Mouse (Mus musculus): ENCODE measurements around the gene Wipf2. TPM values are rescaled to one million over a fixed set of nuclear protein-coding genes. Genes with fewer than 3 reads are reported as not detected.

Wipf2 gene
- total RNA-seq, 2 experiments from 2014 or later = 13.3 to 15.4 TPM

DNA sequence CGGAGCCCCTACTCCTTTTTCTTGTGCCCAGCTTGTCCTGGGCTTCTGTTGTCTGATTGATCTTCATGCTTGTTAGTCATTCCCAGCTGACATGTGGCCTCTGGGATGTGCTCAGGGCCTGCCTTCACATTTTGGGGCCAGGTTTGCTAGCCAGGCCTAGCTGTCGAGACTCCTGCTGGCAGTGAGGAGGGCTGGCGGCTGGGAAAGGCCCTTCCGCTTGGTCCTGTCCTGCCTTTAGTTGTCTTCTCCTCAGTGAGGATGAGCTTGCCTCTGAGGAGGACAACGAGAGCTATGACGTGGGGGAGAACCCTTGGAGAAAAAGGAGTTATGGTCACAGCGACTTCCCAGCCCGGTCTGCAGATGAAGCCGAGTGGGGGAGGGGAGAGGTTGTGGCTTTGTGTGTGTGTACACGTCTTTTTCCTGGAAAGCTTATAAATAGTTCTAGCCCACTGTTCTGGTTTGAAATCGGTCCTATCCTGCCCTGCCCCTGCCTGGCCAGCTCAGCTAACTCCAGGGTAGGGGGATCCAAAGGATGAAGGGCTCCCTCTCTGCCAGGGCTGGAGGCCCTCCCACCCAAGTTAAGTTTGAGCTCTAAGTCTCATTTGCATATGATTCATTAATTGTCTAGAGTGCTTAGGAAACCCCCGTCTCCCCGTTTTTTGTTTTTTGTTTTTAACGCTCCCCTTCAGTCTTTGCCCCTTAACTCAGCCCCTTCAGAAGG, 80.5 kb downstream of the Wipf2 start:
- peak; percentile 59 for DNase-seq

DNA sequence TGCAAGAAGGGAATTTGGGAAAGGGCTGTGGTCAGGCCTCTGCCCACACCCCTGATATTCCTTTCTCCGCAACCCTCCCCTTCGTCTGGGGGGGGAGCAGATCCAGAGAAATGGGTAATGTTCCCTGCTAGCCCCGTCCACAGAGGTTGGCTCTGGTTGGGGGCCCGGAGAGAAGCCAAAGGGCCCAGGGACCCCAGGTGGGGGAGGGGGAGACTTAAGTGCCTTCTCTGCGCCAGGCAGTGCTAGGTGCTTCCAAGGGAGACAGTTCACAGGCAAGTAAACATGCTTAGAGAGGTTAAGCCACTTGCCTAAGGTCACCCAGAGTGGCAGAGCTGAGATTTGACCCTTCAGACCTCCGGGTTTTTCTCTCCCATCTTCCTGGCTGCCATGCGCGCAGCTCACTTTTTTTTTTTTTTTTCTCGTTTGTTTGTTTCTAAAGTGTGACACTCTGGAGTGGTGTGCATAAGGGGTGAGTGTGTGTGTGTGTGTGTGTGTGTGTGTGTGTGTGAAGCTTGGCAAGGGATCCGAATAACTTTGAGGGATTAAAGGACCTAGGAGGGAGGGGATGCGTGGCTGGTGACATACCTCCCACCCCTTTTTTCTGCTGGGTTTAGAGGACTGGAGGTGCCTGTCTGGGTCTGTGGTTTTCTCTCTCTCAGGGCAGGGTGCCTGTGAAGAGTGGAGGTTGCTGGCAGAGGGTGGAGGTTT, 81.6 kb downstream of the Wipf2 start:
- DNase-seq = no peak

DNA sequence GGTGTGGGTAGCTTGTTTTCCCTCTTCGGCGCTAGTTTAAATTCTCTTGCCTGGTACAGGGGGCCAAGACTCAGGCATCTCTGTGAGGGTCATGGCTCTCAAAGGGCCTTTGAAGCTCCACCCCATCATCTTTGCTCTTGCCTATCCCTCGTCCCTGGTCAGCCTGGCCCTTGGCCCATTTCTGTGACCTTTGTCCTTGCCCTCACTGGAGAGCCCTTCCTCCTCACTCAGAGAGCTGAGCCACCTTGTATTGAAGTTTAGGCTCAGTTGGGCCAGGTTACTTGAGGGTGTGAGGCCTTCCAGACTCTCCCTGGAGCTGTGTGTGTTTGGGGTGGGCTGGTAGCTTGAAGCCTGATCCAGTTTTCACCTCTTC, 82.2 kb downstream of the Wipf2 start:
- peak; percentile 86 for DNase-seq

DNA sequence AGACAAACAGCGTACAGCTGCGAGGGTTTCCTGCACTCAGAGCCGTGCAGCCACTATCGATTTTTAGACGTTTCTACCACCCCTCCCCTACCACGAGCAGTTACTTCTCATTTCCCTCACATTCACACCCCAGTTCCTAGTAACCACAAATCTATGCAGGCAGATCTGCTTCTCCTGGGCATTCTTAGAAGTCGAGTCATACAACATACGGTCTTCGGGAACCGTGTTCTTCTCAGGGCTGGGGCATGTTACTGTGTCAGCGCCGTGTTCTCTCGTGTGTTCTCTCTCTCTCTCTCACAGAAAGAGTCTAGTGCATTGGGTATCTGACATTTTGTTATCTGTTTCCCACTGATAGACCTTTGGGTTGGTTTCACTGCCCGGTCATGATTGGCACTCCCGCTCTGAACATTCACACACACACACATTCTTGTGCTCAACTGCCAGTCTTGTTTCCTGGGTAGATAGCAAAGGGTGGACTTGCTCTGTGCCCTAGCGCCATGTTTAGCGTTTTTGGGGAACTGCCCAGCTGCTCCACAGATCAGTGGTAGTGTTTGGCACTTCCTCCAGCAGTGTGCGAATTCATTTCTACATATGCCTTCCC, 84.6 kb downstream of the Wipf2 start:
- DNase-seq = no peak

DNA sequence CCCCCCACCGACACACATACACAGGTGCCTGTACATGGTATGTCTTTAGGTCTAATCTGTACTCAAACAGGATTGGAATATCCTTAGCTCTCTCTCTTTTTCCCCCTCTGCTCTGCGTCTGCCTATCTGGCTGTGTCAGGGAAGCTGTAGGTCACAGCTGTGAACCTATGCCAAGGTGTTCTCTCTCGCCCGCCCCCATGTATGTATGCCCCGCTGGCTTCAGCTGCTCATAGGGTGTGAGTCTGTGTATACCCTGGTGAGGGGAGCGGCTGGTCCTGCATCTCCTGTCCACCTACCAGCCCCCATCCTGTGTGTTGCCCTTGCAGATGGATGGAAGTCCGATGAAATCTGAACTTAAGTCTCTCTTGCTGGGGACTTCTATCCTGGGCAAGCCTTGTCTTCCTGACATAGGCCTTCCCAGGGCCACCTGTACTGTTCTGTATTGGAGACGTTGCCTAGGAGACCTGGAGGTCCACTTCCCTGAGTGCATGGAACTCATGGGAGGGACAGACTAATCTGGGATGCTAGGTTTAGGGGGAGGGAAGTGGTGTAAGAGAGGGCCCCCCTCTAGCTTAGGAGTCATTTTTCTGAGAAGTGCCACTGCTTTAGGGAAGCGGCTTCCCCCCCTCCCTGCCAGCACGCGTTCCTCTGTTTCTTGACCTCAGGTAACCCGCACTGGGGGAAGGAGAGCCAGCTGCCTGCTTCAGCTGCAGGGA, 86.0 kb downstream of the Wipf2 start:
- DNase-seq = no peak

DNA sequence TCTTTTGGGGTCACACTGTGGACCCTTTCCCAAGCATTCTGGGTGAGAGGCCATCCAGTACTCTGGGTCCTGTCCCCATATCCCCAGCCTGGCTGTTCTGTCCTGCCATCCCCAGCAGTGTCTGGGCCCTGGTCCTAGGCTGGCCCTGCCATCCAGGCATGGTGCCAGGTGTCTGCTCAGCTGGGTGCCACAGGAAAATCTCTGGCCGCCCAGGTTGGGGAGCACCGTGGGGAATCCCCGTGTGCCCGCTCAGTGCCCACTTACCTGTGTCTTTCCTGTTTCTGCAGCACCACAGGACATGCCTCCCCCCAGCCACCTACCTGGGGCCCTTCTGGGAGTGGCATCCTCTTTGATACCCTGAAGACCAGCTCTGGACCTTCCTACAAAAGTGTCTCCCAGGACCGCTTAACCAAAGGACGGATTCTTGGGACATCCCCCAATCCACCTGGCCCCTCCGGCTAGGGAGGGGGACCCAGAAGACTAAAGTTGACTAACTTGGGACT, 86.6 kb downstream of the Wipf2 start:
- peak; percentile 79 for DNase-seq

DNA sequence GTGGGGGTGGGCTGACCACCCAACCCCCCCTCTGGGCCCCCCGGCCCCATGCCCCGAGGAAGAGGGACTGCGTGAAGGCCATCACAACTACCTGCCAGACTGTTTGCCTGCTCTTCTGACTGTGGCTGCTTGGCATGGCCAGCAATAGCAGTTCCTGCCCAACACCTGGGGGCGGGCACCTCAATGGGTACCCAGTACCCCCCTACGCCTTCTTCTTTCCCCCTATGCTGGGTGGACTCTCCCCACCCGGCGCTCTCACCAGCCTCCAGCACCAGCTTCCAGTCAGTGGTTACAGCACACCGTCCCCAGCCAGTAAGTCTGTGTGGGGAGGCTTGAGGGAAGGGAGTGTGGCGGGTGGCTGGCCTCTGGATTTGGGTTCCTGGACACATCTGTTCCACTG, 87.0 kb downstream of the Wipf2 start:
- no peak for DNase-seq

DNA sequence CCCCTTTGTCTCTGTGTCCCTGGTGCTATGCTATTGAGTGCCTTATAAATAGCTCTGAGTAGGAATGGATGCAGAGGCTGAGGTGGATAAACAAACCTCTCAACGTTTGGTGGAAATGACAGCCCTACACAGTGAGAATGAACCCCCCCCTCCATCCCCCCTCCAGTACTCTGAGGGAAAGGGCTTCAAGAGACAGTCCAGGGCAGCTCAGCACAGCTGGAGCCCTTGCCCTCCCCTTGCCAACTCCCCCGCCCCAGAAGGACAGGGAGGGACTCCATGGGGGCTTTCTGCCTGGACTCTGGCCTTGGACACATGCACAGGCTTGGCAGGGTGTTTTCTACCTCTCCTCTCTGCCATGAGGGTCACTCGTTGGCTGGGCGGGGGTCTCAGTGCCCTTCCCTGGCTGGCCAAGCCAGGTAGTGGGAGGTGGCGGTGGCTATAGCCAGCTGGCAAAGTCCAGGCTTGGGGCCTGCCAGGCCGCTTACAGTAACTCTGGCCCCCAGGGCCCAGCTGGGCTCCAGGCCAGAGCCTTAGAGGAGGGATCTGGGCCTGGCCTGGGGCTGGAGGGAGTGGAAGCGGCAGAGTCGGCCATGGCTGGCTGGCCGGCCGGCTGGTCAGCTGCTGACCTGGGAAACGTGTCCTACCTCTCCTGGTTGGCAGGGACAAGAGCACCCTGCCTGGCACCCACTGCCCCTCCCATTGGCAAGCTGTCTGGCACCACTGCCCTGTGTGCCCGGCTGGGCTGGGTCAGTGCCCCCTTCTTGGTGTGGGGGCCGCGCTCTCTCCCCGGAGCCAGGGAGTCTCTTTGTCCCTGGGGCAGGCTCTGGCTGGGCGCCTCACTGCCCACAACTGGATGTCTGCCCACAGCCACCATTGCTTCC, 87.8 kb downstream of the Wipf2 start:
- peak; percentile 94 for DNase-seq

DNA sequence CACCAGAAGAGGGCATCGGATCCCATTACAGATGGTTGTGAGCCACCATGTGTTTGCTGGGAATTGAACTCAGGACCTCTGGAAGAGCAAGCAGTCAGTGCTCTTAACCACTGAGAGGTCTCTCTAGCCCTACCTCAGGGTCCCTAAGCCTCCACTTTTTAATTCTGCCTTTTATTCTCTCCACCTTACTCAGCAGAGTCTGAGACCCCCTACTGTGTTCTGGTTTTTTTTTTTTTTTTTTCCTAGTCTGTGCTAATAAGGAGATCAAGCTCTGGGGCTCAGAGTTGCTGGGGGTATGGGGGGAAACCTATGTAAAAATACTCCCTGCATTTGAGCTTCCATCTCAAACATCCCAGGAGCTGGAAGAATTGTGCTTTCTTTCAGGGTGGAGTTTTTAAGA, 88.7 kb downstream of the Wipf2 start:
- DNase-seq = no peak

DNA sequence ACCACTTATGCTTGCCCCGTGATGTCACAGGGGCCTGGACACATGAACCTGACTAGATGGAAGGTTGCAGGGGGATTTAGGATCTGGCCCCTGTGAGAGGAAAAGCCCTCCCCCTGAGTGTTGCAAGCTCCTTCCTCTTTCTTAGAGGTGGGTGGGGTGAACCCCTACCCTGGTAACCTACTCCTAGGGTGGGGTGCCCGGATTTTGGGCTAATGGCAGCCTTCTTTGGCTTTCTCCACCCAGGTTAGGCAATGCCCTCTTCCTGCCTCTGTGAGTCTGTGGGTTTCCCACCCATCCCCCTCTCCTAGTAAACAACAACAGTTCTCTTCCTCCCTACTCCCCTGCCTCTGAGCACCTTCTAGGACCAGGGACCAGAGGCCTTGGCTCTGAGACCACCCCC, 89.3 kb downstream of the Wipf2 start:
- DNase-seq = no peak

DNA sequence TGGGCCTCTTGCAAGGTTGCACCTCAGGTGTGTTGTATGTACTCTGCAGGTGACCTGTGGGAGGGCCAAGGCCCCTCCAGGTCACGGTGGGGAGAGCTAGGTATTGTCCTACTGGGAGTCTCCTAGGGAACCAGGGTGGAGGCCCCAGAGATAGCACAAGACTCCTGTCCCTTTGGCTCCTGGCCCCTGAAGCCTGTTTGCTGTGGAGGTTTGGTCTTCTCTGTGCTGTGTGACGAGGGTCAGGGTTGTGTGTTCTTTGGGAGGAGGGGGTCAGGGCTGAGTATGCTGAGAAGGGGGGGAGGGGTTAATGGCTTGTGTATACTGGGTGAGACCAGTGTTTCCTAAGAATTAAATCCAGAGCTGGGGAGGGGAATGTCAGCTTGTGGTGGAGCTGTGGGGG, 89.9 kb downstream of the Wipf2 start:
- DNase-seq = no peak

DNA sequence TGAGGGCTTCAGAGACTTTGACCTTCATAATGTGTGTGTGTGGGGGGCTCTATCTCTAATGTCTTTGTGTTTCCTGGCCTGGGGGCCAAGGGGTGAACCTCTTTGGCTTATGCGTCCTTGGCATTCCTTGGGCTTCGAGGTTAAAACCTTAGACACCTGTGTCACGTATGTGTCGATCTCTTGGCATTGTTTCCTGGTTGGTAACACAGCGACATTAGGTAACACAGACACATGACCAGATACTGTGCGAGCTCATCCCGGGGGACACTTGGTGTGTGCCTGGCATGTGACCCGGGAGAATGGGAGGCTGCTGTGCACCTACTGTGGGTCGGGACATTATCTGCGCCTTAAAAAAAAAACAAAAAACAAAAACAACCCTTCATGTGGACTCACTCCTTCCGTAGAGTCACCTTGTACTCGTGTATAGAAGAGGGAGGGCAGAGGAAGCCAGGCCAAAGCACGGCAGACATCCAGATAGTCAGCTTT, 90.4 kb downstream of the Wipf2 start:
- no peak for DNase-seq

DNA sequence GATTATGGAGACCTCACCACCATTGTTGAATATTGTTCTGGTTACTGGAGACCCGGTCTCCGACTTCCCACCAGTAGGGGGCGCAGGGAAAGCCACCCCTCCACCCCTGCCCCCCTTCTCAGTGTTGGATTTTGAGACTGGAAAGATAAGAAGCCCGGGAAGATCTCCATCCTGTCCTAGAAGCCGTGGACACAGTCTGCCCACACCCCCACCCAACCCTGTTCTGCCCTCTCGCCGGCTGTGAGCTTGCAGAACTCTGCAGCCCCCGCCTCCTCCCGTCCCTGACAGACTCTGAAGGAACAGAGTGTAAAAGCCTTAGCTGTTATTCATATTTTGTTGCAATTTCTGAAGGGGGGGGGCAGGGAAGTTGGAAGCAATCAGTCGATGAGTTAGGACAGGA, 90.9 kb downstream of the Wipf2 start:
- peak; percentile 88 for DNase-seq

Other genes starting within 250 kb of the Wipf2 start
- 10 to 100 TPM; 15.7 to 19.1 TPM for gene Gm12355, start 238.0 kb upstream of the Wipf2 start, total RNA-seq (2021)
- gene Gsdma3, start 237.3 kb upstream of the Wipf2 start, total RNA-seq (2021) = 10 to 100 TPM; 12.7 to 15.4 TPM
- under 1 TPM; 0.36 to 0.51 TPM for gene Gsdma2, start 216.9 kb upstream of the Wipf2 start, total RNA-seq (2021)
- gene Gsdma, start 199.3 kb upstream of the Wipf2 start, total RNA-seq (2021) = not detected
- 100 to 1,000 TPM; 111 to 123 TPM for gene Psmd3, start 181.1 kb upstream of the Wipf2 start, total RNA-seq (2021)
- not detected for gene Csf3, start 162.4 kb upstream of the Wipf2 start, total RNA-seq (2021)
- 10 to 100 TPM; 40.4 to 58.0 TPM for gene Med24, start 134.2 kb upstream of the Wipf2 start, total RNA-seq (2021)
- gene Thra, start 123.0 kb upstream of the Wipf2 start, total RNA-seq (2021) = 100 to 1,000 TPM; 135 to 184 TPM
- gene Nr1d1, start 88.3 kb upstream of the Wipf2 start, total RNA-seq (2021) = 10 to 100 TPM; 15.1 to 59.6 TPM
- gene Msl1, start 68.1 kb upstream of the Wipf2 start, total RNA-seq (2021) = 10 to 100 TPM; 79.4 to 88.6 TPM
- gene Casc3, start 58.7 kb upstream of the Wipf2 start, total RNA-seq (2021) = 10 to 100 TPM; 31.9 to 35.7 TPM
- gene Rapgefl1, start 26.9 kb upstream of the Wipf2 start, total RNA-seq (2021) = 1 to 10 TPM in 1 of 2 experiments, under 1 TPM in 1; 0.93 to 1.6 TPM
- gene Cdc6, start 44.2 kb downstream of the Wipf2 start, total RNA-seq (2021) = 1 to 10 TPM; 3.8 to 6.5 TPM
- gene Rara, start 64.2 kb downstream of the Wipf2 start, total RNA-seq (2021) = 10 to 100 TPM; 26.2 to 34.7 TPM
- under 1 TPM; 0.45 to 0.73 TPM for gene Gjd3, start 119.4 kb downstream of the Wipf2 start, total RNA-seq (2021)
- 10 to 100 TPM; 54.0 to 73.1 TPM for gene Top2a, start 160.6 kb downstream of the Wipf2 start, total RNA-seq (2021)
- 100 to 1,000 TPM; 219 to 333 TPM for gene Igfbp4, start 177.6 kb downstream of the Wipf2 start, total RNA-seq (2021)
- under 1 TPM; 0.12 to 0.51 TPM for gene Tns4, start 225.7 kb downstream of the Wipf2 start, total RNA-seq (2021)